Mouse (Mus musculus): ENCODE data around the gene Pold2.
"Not testable (repeated sequence)": the region's sequence is repeated elsewhere in the genome, so short reads cannot be mapped to it uniquely, and the experiment has no call there.

Pold2 gene

GRCm38 (mm10) chr11:5898531-5898930, 20.4 kb upstream of the Pold2 start, which contains the start of gene Myl7:
TSS of gene Myl7 (minus strand) at chr11:5898782.
- no peak for DNase-seq (ENCODE audit: low spot score in 2 of 2)

- no peak for DNase-seq (ENCODE audit: low spot score in 2 of 2)
Measured at GRCm38 (mm10) chr11:5897839-5898238, 19.7 kb upstream of the Pold2 start.

- DNase-seq (ENCODE audit: low spot score in 2 of 2), result no peak
Measured at GRCm38 (mm10) chr11:5897230-5897629, 19.1 kb upstream of the Pold2 start.

- DNase-seq (ENCODE audit: low spot score in 2 of 2), result no peak
Measured at GRCm38 (mm10) chr11:5893807-5894206, 15.7 kb upstream of the Pold2 start.

GRCm38 (mm10) chr11:5892810-5893368, 14.8 kb upstream of the Pold2 start:
- no peak for DNase-seq (ENCODE audit: low spot score in 2 of 2)

GRCm38 (mm10) chr11:5892151-5892591, 14.1 kb upstream of the Pold2 start:
- no peak for DNase-seq (ENCODE audit: low spot score in 2 of 2)

- DNase-seq (ENCODE audit: low spot score in 2 of 2), result not testable (repeated sequence)
Measured at GRCm38 (mm10) chr11:5888563-5888962, 10.5 kb upstream of the Pold2 start.

- DNase-seq (ENCODE audit: low spot score in 2 of 2), result no peak
Measured at GRCm38 (mm10) chr11:5887250-5887649, 9.2 kb upstream of the Pold2 start.

GRCm38 (mm10) chr11:5886187-5886586, 8.1 kb upstream of the Pold2 start:
- DNase-seq (ENCODE audit: low spot score in 2 of 2), result peak; percentile 38 to 54

- DNase-seq (ENCODE audit: low spot score in 2 of 2), result no peak
Measured at GRCm38 (mm10) chr11:5882518-5882917, 4.4 kb upstream of the Pold2 start.

GRCm38 (mm10) chr11:5879905-5880304, 1.8 kb upstream of the Pold2 start:
- peak in 1 of 2 experiments; percentile 60 for DNase-seq (ENCODE audit: low spot score in 2 of 2)

GRCm38 (mm10) chr11:5878661-5879060, 569 bp upstream of the Pold2 start:
- DNase-seq (ENCODE audit: low spot score in 2 of 2), result no peak

- no peak for DNase-seq (ENCODE audit: low spot score in 2 of 2)
Measured at GRCm38 (mm10) chr11:5877421-5877820, 671 bp downstream of the Pold2 start.

GRCm38 (mm10) chr11:5873192-5873591, 4.9 kb downstream of the Pold2 start:
- no peak for DNase-seq (ENCODE audit: low spot score in 2 of 2)

- no peak for DNase-seq (ENCODE audit: low spot score in 2 of 2)
Measured at GRCm38 (mm10) chr11:5872707-5873106, 5.4 kb downstream of the Pold2 start.

GRCm38 (mm10) chr11:5870069-5870468, 8.0 kb downstream of the Pold2 start:
- no peak for DNase-seq (ENCODE audit: low spot score in 2 of 2)

GRCm38 (mm10) chr11:5869331-5869730, 8.8 kb downstream of the Pold2 start:
- no peak for DNase-seq (ENCODE audit: low spot score in 2 of 2)

- no peak for DNase-seq (ENCODE audit: low spot score in 2 of 2)
Measured at GRCm38 (mm10) chr11:5868324-5868723, 9.8 kb downstream of the Pold2 start.

GRCm38 (mm10) chr11:5867196-5867595, 10.9 kb downstream of the Pold2 start:
- no peak for DNase-seq (ENCODE audit: low spot score in 2 of 2)

GRCm38 (mm10) chr11:5862394-5863105, 15.5 kb downstream of the Pold2 start:
- no peak for DNase-seq (ENCODE audit: low spot score in 2 of 2)

- no peak for DNase-seq (ENCODE audit: low spot score in 2 of 2)
Measured at GRCm38 (mm10) chr11:5861678-5862393, 16.3 kb downstream of the Pold2 start, which contains the start of gene Aebp1. TSS of gene Aebp1 (plus strand) at chr11:5861947.

GRCm38 (mm10) chr11:5860639-5861038, 17.5 kb downstream of the Pold2 start:
- DNase-seq (ENCODE audit: low spot score in 2 of 2), result no peak

Measured in frontal cortex, postnatal 36 days (tissue).